Mouse (Mus musculus) fat pad, adult 2 months (tissue): ENCODE results near the gene Gm7075.
"Not testable (repeated sequence)": the region's sequence is repeated elsewhere in the genome, so short reads cannot be mapped to it uniquely, and the experiment has no call there.

Experiments used
- DNase-seq: peaks from one replicate; pipeline ENCODE4 v3.0.0-alpha.2; 2011; ENCODE audit warnings: low read depth, low spot score; ENCODE audit errors: extremely low read depth

The Gm7075 gene

GRCm38 (mm10) chr10:63421739-63422735 lies at the start of gene Gm7075:
Gm7075 (minus strand) TSS chr10:63421789.
- DNase-seq, result no peak

DNA sequence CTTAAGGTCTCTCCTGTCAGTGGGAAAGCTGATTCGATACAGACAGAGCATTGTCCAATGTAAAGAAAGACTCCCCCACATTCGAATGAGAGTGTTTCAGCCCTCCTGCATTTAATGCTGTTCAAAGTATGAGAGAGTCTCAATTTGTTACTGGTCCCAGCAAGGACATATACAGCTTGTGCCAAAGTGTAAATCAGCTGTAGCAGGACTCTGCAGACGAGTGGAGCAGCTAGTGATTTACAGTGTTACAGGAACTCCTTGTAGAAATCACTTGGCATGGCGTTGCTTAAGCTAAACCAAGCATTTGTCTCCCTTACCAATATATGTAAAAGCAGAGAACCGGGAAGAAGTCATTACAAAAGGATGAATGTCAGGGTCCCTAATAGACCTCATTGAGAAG lies 39.3 kb upstream of the Gm7075 start:
- DNase-seq, result no peak

DNA sequence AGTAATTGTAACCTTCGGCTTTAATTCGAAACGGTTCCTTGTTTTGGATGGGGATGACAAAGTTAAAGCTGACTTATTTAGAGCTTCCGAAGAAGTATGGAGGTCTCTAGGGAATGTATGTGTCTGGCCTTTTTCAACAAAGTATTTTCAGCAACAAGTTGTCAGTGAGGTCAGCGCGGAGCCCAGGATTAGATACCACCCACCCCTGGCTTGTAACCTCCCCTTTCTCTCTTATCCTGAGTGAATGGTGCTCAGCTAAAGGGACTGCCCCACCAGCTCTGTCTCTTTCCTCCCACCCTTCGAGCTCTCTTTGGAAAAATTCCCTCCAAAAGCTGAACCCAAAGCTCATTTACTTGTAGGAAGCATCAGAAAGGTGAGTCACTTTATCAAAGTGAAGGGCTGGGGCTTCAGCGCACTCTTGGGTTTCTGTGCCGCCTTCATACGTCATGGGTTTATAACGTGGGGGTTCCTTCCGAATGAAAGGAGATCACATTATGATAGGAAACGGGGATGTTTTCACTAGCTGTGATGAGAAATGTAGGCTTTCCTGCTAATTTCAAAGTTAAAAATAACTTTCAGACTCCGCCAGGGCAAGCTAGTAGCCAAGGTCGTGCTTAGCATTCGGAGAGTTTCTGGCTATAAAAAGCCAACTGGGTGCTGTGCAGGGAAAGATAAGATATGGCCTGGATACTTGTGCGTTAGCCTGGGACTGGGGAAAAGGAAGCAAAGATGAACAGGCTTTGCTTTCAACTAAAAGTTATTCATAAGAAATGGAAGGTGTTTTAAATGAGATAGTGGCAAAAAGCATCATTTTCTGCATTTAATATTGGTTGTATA lies 35.9 kb upstream of the Gm7075 start:
- DNase-seq, result no peak

DNA sequence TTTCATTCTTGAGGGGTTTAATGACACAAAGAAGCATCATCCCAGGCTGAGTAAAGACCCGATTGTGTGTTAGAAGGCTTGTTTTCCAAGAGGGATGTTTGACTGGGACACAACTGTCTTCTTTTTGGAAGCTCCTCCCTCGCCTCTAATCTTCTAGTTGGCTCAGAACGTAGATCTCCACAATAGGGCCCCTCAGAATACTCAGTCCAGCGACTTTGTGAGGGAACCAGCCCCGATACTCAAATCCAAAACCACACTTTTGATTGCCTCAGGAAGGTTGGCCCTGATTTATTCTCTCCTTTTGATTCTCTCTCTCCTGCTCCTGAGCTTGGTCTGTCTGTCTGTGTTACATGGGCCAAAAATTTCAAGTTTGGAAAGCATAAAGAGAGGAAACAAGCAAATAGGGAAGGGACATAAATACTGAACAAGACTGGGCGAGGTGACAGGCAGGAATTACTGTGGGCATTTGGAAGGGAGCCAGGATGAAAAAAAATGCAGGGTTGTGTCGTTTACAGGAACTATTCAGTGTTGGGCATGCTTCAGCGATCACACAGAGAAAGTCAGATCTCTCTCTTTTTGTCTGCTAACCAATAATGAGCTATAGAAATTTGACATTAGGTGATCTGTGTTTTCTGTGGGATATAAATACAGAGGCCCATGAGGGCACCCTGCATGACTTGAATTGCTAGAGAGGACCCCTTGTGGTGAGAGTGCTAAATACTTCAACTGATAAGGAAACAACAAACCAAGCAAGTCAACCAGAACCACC lies 33.7 kb upstream of the Gm7075 start:
- no peak for DNase-seq

DNA sequence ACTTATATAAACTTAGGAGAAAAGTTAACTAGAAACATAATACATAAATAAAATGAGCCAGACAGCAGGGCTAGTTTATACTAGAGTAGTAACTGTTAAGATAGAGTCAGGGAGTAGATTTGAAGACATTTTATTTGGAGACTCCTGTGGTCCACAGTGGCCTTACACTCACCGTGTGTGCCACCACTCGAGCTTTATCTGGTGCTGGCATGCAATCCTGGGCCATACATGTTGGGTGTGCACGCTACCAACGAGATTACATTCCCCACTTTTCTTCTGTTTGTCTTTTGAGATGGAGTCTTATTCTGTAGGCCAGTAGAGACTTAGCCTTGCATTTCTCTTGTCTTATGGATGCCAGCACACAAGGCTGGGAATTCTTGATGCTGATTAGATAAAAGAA lies 32.3 kb upstream of the Gm7075 start:
- no peak for DNase-seq

DNA sequence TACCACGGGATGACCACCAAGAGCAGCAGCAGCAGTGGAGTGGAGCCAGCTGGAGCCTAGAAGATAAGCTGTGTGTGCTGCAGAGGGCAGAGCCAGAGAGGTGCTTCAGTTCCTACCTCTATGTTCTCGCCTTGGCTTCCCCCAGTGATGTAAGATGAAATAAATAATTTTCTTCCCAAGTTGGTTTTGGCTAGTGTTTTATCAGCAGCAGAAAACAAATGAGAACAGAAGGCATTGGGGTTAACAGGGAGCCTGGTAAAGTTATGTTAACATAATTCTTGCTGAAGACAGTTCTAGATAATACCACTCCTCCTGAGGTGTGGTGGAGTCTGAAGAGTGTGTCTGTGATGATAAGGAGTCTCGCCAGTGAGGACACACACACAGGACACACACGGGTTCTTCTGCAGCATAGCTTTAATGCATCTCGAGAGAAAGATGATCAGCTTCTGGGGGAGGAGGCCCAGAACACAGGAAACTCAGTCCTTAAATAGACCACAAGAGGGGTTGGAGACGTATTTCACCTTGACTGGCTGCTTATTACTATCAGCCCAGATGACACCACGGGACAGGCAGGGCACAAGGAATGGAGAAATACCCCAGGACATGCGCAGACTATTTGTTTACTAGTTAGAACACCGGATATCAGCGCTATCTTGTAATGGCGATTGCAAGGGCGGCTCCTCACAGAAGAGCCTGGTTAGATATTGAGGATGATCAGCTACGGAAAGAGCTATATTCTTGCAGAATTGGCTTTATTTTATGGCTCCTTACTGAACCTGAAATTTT lies 23.2 kb upstream of the Gm7075 start:
- not testable (repeated sequence) for DNase-seq

DNA sequence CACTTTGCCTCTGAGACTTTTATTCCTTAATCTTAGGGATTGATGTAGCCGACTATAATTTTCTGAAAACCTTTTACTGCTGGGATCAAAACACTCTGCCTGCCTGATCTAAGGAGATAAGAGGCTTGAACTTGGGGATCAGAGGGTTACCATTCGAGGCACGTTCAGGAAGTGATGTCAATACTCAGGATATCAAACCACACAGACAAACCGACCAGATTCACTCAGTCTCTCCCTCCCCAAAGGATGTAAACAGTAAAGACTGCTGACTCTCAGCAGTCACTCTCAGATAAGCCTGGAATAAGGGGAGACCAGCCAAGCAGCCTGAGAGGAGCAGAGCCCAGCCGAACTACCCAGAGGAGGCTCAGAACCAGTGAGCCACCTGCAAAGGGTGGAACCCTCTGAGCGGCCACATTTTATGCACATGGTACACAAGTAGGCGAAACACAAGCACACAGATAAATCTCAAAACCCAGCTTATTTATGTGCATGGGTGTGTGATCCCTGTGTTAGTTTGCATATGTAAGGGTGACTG lies 18.2 kb upstream of the Gm7075 start:
- DNase-seq, result no peak

GRCm38 (mm10) chr10:63438736-63439262 lies 17.2 kb upstream of the Gm7075 start:
- no peak for DNase-seq

DNA sequence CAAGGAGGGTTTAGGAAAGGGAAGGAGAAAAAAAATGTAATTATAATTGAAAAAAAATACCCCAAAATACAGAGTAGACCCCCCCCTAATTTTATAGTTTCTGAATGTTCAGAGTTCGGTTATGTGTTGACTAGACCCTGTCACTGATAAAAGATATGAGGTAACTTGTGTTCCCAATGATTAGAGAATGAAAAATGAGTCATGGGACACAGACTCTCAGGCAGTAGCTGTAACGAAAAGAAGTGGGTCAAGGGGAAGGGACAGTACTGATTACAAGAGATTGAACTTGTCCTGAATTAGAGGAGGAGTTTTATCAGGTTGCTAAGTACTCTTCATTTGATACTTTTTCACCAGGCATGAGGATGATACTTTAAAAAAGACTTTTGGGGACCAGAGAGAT lies 11.3 kb upstream of the Gm7075 start:
- DNase-seq, result no peak

DNA sequence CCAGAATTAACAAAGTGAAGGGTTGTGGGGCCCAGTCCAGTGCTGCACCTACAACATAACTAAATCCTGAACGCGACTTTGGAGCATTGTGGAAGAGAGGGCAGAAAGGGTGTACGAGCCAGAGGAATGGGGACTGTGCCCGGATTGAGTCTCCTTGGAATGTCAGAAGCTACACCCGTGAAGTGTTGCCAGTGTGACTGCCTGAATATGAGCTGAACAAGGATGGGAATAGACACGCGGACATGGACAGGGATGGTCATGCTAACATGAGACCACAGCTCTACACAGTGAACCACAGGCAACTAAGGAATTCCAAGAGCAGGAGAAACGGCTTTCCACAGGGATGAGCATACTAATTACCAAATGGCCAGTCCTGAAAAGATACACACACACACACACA lies 10.5 kb upstream of the Gm7075 start:
- DNase-seq, result no peak

DNA sequence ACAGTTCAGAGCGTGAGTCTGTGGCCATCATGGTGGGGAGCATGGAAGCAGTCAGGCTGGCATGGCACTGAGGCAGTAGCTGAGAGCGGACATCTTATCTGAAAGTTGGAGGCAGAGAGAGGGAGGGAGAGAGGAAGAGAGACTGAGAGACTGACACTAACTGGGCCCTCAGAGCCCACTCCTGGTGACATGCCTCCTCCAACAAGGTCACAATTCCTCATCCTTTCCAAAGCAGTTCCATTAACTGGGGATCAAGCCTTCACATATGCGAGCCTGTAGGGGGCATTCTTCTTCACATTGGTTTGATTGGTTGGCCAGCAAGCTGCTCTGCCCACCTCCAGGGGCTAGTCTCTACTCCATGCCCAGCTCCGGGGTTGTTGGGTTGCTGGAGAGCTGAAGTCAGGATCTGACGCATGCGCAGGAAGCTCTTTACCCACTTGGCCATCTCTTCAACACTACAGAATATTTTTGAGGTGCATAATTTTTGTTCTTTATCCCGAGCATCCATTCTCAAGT lies 9.7 kb upstream of the Gm7075 start:
- no peak for DNase-seq

DNA sequence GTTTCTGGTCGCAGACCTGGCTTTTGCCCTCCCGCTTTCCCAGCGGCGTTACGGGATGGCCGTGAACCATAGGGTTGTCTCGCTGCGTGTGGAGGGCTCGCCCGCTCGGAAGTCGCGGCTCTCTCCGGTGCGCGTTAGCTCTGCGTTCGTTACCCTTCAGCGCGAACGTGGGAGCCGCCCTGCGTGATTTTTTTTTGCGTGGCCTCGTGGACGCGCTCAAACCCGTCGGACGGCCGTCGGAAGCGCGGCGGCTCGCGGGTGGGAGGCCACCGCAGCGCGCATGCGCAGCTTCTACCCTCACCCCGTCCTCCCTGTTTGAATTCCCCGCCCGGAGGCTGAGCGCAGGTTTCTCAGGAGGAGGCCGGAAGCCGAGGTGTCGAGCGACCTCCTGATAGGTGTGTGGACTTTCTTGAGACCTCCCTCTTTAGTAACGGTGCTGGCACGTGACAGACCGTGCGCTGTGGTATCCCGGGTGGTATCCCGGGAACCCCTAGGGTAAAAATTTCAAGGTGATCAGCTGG lies 8.3 kb upstream of the Gm7075 start, which contains the start of gene Ctnna3:
Gene Ctnna3 (plus strand): TSS at position 314 of the 521 bp plus-strand sequence.
- peak; percentile 52 for DNase-seq

GRCm38 (mm10) chr10:63429380-63429779 lies 7.8 kb upstream of the Gm7075 start:
- peak; percentile 37 for DNase-seq

GRCm38 (mm10) chr10:63429023-63429340 lies 7.4 kb upstream of the Gm7075 start:
- DNase-seq, result no peak

GRCm38 (mm10) chr10:63428243-63429022 lies 6.8 kb upstream of the Gm7075 start:
- no peak for DNase-seq

DNA sequence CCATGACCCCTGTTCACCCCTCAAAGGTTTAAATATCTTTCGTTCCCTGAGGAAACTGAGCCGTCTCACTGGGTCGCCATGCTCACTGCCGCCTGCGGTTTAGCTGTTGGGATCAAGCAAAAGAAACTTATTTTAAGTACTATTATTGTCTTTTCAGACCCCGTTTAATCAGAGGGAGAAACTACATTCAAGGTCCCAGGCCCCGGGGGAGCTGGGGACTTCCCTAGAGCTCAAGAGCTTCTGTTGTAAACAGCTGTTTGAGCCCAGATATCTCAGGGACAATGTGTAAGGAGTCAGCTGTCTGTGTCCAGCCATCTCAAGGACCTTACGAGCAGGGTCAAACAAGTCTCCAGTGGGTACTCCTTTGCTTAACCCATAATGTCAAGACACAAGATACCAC lies 5.6 kb upstream of the Gm7075 start:
- DNase-seq, result no peak

DNA sequence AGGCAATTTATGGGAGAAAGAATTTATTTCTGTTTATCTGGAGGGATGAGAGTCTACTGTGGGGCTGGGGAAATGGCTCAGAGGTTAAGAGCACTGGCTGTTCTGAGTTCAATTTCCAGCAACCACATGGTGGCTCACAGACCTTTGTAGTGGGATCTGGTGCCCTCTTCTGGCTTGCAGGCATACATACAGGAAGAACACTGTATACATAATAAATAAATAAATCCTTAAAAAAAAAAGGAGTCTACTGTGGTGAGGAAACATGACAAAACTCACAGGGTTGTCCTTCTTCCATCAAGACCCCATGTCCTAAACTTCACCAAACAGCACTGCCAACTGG lies 2.9 kb upstream of the Gm7075 start:
- no peak for DNase-seq

DNA sequence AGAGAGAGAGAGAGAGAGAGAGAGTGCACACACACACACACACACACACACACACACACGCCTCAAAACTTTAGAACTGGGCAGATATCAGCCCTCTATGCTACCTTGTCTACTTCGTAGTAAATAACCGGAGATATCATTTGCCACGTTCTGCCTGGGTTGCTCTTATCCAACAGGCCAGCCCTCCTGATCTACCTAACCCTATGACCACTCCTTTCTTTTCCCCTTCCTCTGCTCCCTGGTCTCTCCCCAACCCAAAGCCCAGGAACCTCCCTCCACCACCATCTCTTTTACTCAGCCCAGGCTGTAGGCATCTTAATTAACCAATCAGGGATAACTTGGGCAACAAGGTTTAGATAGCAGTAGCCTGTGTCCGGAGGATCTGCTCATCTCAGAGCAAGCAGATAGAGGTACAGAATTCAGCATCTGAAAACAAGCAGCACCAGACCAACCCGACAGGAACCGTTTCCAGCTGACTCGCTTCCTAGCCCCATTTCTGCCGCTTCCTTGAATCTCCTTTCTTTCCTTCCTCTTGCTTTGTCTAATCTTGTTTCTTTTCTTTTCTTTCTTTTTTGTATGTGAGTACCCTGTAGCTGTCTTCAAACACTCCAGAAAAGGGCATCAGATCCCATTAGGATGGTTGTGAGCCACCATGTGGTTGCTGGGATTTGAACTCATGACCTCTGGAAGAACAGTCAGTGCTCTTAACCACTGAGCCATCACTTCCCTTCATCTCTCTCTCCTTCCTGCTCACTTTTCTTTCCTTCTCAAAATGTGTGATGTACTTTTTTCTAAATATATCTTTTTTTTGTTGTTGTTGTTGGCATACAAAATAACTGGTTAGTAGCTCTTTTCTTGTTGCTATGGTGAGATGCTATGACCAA lies 2.2 kb upstream of the Gm7075 start:
- DNase-seq, result no peak
